Mouse (Mus musculus): ENCODE data around the gene Slc31a1. TPM values are rescaled to one million over a fixed set of nuclear protein-coding genes. Genes with fewer than 3 reads are reported as not detected.
A peak's percentile ranks its signal among the peaks of the same experiment; 100 is the strongest.

Slc31a1 gene
- 40.1 and 44.2 TPM in 2 replicates for polyA plus RNA-seq (2015; fragmentation: Nextera tagmentation; extraction: Ambion mirVana)

GRCm38 (mm10) chr4:62360088-62360804, at the start of gene Slc31a1, which contains the start of gene Fkbp15:
Gene Slc31a1 (plus strand): TSS chr4:62360727.
Gene Fkbp15 (minus strand): TSS chr4:62360548.
- no peaks in the 10 kb centered on the region for H3K27me3 ChIP-seq
- WGBS: under 1% methylated on average over 51 of the region's 51 CpGs
- H3K4me2 ChIP-seq: peak within 1 kb of the TSS; percentile 76
- peaks cover 30% of the 10 kb centered on the region for H3K4me1 ChIP-seq (replicated peaks)
- peak within 1 kb of the TSS; percentile 87 for H3K9ac ChIP-seq
- ATAC-seq (ENCODE audit: low FRiP score): peak; percentile 100
- no peaks in the 10 kb centered on the region for H3K9me3 ChIP-seq
- peak within 1 kb of the TSS; percentile 73 for H3K4me3 ChIP-seq
- no peaks in the 10 kb centered on the region; the same call in 1 of the 2 replicates for H3K36me3 ChIP-seq
- peak within 1 kb of the TSS; percentile 87 for H3K27ac ChIP-seq

DNA sequence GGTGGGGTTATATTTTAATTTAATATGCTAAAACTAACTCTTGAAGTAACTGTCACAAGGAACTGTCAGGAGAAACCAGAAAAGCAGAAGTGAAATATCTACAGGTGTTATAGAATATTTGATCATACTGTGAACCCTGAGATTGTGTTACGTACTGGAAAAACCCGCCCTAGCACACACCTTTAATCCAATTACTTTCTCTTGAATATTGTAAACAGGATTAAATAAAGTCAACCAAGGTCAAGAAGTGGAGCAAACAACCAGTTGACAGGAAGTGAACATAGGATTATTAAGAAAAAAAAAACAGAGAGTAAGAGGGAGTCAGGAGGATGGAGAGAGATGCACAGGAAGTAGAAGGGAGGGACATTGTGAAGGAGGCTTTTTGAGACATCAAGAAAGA, 47.7 kb upstream of the Slc31a1 start:
- Histone ChIP-seq H3K4me3 (no peak overlapping the region), H3K27ac (no peak overlapping the region), H3K9ac (no peak overlapping the region), H3K4me2 (no peak overlapping the region), H3K27me3 (no peaks in the 10 kb centered on the region), H3K4me1 (replicated peaks) (no peaks in the 10 kb centered on the region), H3K9me3 (no peaks in the 10 kb centered on the region), H3K36me3 (peaks cover 54% of the 10 kb centered on the region)
- ATAC-seq (ENCODE audit: low FRiP score): no peak
- WGBS: 99% methylated on average over 2 of the region's 2 CpGs

- H3K4me2 ChIP-seq: no peak overlapping the region
- H3K27ac ChIP-seq: no peak overlapping the region
- no peak overlapping the region for H3K9ac ChIP-seq
- H3K4me1 ChIP-seq (replicated peaks): no peaks in the 10 kb centered on the region
- ATAC-seq (ENCODE audit: low FRiP score): no peak
- H3K9me3 ChIP-seq: no peaks in the 10 kb centered on the region
- peaks cover 59% of the 10 kb centered on the region for H3K36me3 ChIP-seq
- WGBS: 91% methylated on average over 9 of the region's 9 CpGs
- H3K4me3 ChIP-seq: no peak overlapping the region
- H3K27me3 ChIP-seq: no peaks in the 10 kb centered on the region
Measured at GRCm38 (mm10) chr4:62313641-62314211, 46.8 kb upstream of the Slc31a1 start.

- no peak overlapping the region for H3K27ac ChIP-seq
- H3K4me2 ChIP-seq: no peak overlapping the region
- no peaks in the 10 kb centered on the region for H3K27me3 ChIP-seq
- peaks cover 67% of the 10 kb centered on the region for H3K36me3 ChIP-seq
- H3K9ac ChIP-seq: no peak overlapping the region
- ATAC-seq (ENCODE audit: low FRiP score): no peak
- H3K4me1 ChIP-seq (replicated peaks): no peaks in the 10 kb centered on the region
- no peak overlapping the region for H3K4me3 ChIP-seq
- H3K9me3 ChIP-seq: no peaks in the 10 kb centered on the region
- WGBS: 85% methylated on average over 3 of the region's 3 CpGs
Measured at GRCm38 (mm10) chr4:62314516-62314915, 46.0 kb upstream of the Slc31a1 start.

DNA sequence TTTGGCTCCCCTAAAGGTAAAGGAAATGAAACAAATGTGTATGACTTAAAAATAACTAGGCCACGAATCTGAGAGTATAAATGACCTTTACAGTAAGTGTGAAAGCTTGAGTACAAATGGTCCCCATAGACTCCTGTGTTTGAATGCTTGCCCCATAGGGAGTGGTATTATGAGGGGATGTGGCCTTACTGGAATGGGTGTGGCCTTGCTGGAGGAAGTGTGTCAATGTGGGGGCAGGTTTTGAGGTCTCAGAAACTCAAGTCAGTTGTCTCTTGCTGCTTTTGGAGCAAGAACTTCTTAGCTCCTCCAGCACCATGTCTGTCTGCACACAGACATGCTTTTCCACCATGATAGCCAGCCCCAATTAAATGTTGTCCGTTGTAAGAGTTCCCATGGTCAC, 44.1 kb upstream of the Slc31a1 start:
- H3K9ac ChIP-seq: no peak overlapping the region
- no peaks in the 10 kb centered on the region for H3K27me3 ChIP-seq
- no peak overlapping the region for H3K4me2 ChIP-seq
- H3K27ac ChIP-seq: no peak overlapping the region
- H3K36me3 ChIP-seq: peaks cover 77% of the 10 kb centered on the region
- no peak for ATAC-seq (ENCODE audit: low FRiP score)
- no peaks in the 10 kb centered on the region for H3K9me3 ChIP-seq
- 94% methylated on average over 2 of the region's 2 CpGs for WGBS
- no peaks in the 10 kb centered on the region for H3K4me1 ChIP-seq (replicated peaks)
- H3K4me3 ChIP-seq: no peak overlapping the region

GRCm38 (mm10) chr4:62318294-62318693, 42.2 kb upstream of the Slc31a1 start:
- Histone ChIP-seq H3K9me3 (no peaks in the 10 kb centered on the region), H3K4me1 (replicated peaks) (no peaks in the 10 kb centered on the region), H3K27ac (no peak overlapping the region), H3K27me3 (no peaks in the 10 kb centered on the region), H3K4me2 (no peak overlapping the region), H3K4me3 (no peak overlapping the region), H3K36me3 (peaks cover 78% of the 10 kb centered on the region), H3K9ac (no peak overlapping the region)
- no peak for ATAC-seq (ENCODE audit: low FRiP score)
- 89% methylated on average over 1 of the region's 1 CpGs for WGBS

DNA sequence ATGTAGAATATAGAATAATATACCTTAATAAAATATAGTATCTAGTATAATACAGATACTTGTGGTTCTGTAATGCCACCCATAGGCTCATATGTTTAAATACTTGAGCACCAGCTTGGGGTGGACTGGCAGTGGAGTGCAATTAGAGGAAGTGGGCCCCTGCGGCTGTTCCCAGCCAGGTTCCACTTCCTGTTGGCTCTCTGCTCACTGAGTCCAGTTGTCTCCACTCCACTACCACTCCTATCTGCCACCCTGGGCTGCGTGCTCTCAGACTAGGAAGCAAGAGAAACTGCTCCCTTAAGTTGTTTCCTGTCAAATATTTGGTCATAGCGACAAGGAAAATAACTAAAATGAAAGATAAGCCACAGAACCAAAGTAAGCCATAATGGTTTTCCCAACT, 37.8 kb upstream of the Slc31a1 start:
- WGBS: 95% methylated on average over 3 of the region's 3 CpGs
- ATAC-seq (ENCODE audit: low FRiP score): no peak

GRCm38 (mm10) chr4:62326111-62326510, 34.4 kb upstream of the Slc31a1 start:
- peaks cover 87% of the 10 kb centered on the region for H3K36me3 ChIP-seq
- no peak overlapping the region for H3K4me2 ChIP-seq
- H3K27ac ChIP-seq: no peak overlapping the region
- no peaks in the 10 kb centered on the region for H3K9me3 ChIP-seq
- H3K4me3 ChIP-seq: no peak overlapping the region
- ATAC-seq (ENCODE audit: low FRiP score): no peak
- no peak overlapping the region for H3K9ac ChIP-seq
- no peaks in the 10 kb centered on the region for H3K4me1 ChIP-seq (replicated peaks)
- H3K27me3 ChIP-seq: no peaks in the 10 kb centered on the region

More for the DNA sequence above, 37.8 kb upstream of the Slc31a1 start:
- H3K9ac ChIP-seq: no peak overlapping the region
- H3K4me3 ChIP-seq: no peak overlapping the region
- peaks cover 92% of the 10 kb centered on the region for H3K36me3 ChIP-seq
- no peaks in the 10 kb centered on the region for H3K27me3 ChIP-seq
- no peaks in the 10 kb centered on the region for H3K4me1 ChIP-seq (replicated peaks)
- no peak overlapping the region for H3K4me2 ChIP-seq
- no peak overlapping the region for H3K27ac ChIP-seq
- no peaks in the 10 kb centered on the region for H3K9me3 ChIP-seq

- WGBS: 91% methylated on average over 6 of the region's 6 CpGs
- no peaks in the 10 kb centered on the region for H3K27me3 ChIP-seq
- H3K9ac ChIP-seq: no peak overlapping the region
- peaks cover 79% of the 10 kb centered on the region for H3K36me3 ChIP-seq
- H3K4me2 ChIP-seq: no peak overlapping the region
- no peaks in the 10 kb centered on the region for H3K9me3 ChIP-seq
- H3K4me1 ChIP-seq (replicated peaks): no peaks in the 10 kb centered on the region
- no peak for ATAC-seq (ENCODE audit: low FRiP score)
- no peak overlapping the region for H3K27ac ChIP-seq
- no peak overlapping the region for H3K4me3 ChIP-seq
Measured at GRCm38 (mm10) chr4:62328941-62329660, 31.4 kb upstream of the Slc31a1 start.

DNA sequence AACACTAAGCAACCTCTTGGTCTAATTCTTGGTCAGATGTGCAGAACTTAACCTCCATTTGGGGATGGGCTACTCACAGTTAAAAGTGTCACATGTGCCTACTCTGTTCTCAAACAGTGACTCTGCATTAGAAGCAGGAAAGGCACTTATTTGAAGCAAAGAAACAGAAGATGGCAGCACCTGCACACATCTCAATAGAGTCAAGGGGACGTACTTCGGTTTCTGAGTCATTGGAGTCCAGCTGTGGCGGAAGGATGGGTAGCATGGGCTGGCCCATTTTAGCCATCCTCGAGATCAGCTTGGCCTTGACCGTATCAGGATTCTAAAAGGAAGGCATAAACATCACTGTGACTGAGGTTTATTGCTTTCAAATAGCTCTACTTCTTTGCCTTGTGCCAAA, 28.6 kb upstream of the Slc31a1 start:
- Histone ChIP-seq H3K9ac (no peak overlapping the region), H3K4me3 (no peak overlapping the region), H3K36me3 (peaks cover 77% of the 10 kb centered on the region), H3K4me2 (no peak overlapping the region), H3K27me3 (no peaks in the 10 kb centered on the region), H3K27ac (no peak overlapping the region), H3K9me3 (no peaks in the 10 kb centered on the region), H3K4me1 (replicated peaks) (no peaks in the 10 kb centered on the region)
- WGBS: 82% methylated on average over 5 of the region's 5 CpGs
- no peak for ATAC-seq (ENCODE audit: low FRiP score)

DNA sequence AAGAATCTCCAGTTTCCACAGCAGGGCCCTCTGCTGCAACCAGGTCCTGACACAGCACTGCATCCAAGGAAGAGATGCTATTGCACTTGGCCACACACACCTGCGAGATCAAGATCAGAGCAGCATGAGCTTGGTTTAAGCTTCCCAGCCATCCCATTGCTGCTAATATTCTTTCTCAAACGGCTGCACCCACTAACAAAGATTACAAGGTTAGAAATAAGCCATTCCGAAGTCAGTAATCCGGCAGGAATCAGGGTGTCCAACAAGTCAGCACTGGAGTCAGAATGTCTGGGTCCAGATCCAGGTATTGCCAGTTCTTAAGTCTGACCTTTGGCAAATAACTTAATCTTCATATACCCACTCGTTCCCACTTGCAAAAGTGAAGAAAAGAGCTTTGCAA, 22.0 kb upstream of the Slc31a1 start:
- WGBS: 87% methylated on average over 5 of the region's 5 CpGs
- ATAC-seq (ENCODE audit: low FRiP score): no peak
- Histone ChIP-seq H3K9ac (no peak overlapping the region), H3K9me3 (no peaks in the 10 kb centered on the region), H3K36me3 (peaks cover 69% of the 10 kb centered on the region), H3K27me3 (no peaks in the 10 kb centered on the region), H3K4me3 (no peak overlapping the region), H3K4me2 (no peak overlapping the region), H3K27ac (no peak overlapping the region), H3K4me1 (replicated peaks) (no peaks in the 10 kb centered on the region)

GRCm38 (mm10) chr4:62344000-62344399, 16.5 kb upstream of the Slc31a1 start:
- no peaks in the 10 kb centered on the region for H3K4me1 ChIP-seq (replicated peaks)
- no peak overlapping the region for H3K4me3 ChIP-seq
- H3K4me2 ChIP-seq: no peak overlapping the region
- H3K27me3 ChIP-seq: no peaks in the 10 kb centered on the region
- 96% methylated on average over 1 of the region's 1 CpGs for WGBS
- no peak for ATAC-seq (ENCODE audit: low FRiP score)
- H3K27ac ChIP-seq: no peak overlapping the region
- H3K9ac ChIP-seq: no peak overlapping the region
- H3K36me3 ChIP-seq: peaks cover 52% of the 10 kb centered on the region
- H3K9me3 ChIP-seq: no peaks in the 10 kb centered on the region

All from hindbrain, embryonic 13.5 days (tissue).